Mouse (Mus musculus): ENCODE data around the gene Gm8677. TPM values are rescaled to one million over a fixed set of nuclear protein-coding genes. Genes with fewer than 3 reads are reported as not detected.
"Not testable (repeated sequence)": the region's sequence is repeated elsewhere in the genome, so short reads cannot be mapped to it uniquely, and the experiment has no call there.

The Gm8677 gene
- polyA plus RNA-seq (2016; fragmentation: Nextera tagmentation; extraction: Ambion mirVana) = not detected in 2 replicates

- no CpG with 5 or more reads among the region's 1 CpGs for WGBS
- DNase-seq (ENCODE audit: extremely low spot score, low spot score); H3K4me3 ChIP-seq; H3K27ac ChIP-seq; H3K36me3 ChIP-seq (replicated peaks); H3K9me3 ChIP-seq; H3K4me1 ChIP-seq; H3K27me3 ChIP-seq (ENCODE audit: poor library complexity, severe bottlenecking): not testable (repeated sequence)
Observed at GRCm38 (mm10) chr7:22534787-22535186, at the start of gene Gm8677. Gene Gm8677 (minus strand): TSS chr7:22534887.

GRCm38 (mm10) chr7:22565243-22565642 is 30.6 kb upstream of the Gm8677 start, which contains the start of gene Gm4201:
Gene Gm4201 (minus strand): TSS chr7:22565343.
- not testable (repeated sequence) for H3K9me3 ChIP-seq; H3K4me1 ChIP-seq; H3K4me3 ChIP-seq; H3K36me3 ChIP-seq (replicated peaks); H3K27ac ChIP-seq; H3K27me3 ChIP-seq (ENCODE audit: poor library complexity, severe bottlenecking); DNase-seq (ENCODE audit: extremely low spot score, low spot score)
- no CpG with 5 or more reads among the region's 3 CpGs for WGBS

- H3K4me1 ChIP-seq; H3K4me3 ChIP-seq; H3K27ac ChIP-seq; H3K36me3 ChIP-seq (replicated peaks); H3K27me3 ChIP-seq (ENCODE audit: poor library complexity, severe bottlenecking); H3K9me3 ChIP-seq; DNase-seq (ENCODE audit: extremely low spot score, low spot score): not testable (repeated sequence)
- no CpG with 5 or more reads among the region's 3 CpGs for WGBS
Observed at GRCm38 (mm10) chr7:22522667-22523066, 12.0 kb downstream of the Gm8677 start, which contains the start of gene Vmn1r152. Gene Vmn1r152 (plus strand): TSS chr7:22522967.

- H3K36me3 ChIP-seq (replicated peaks); H3K27me3 ChIP-seq (ENCODE audit: poor library complexity, severe bottlenecking); DNase-seq (ENCODE audit: extremely low spot score, low spot score); H3K4me3 ChIP-seq; H3K9me3 ChIP-seq; H3K27ac ChIP-seq; H3K4me1 ChIP-seq: not testable (repeated sequence)
- 55% methylated on average over 2 of the region's 3 CpGs for WGBS
Observed at GRCm38 (mm10) chr7:22499578-22499977, 35.1 kb downstream of the Gm8677 start, which contains the start of gene Vmn1r151. Gene Vmn1r151 (minus strand): TSS chr7:22499678.

Other genes with a start within 250 kb of the Gm8677 start
- gene Gm4187, start 205.2 kb downstream of the Gm8677 start, polyA plus RNA-seq (2016; fragmentation: Nextera tagmentation; extraction: Ambion mirVana) = not detected in 2 replicates
- not detected in 2 replicates for gene Gm8660, start 163.8 kb downstream of the Gm8677 start, polyA plus RNA-seq (2016; fragmentation: Nextera tagmentation; extraction: Ambion mirVana)
- gene Vmn1r148, start 121.3 kb downstream of the Gm8677 start, polyA plus RNA-seq (2016; fragmentation: Nextera tagmentation; extraction: Ambion mirVana) = not detected in 2 replicates
- not detected in 2 replicates for gene Vmn1r149, start 96.7 kb downstream of the Gm8677 start, polyA plus RNA-seq (2016; fragmentation: Nextera tagmentation; extraction: Ambion mirVana)
- not detected in 2 replicates for gene Gm10665, start 70.8 kb downstream of the Gm8677 start, polyA plus RNA-seq (2016; fragmentation: Nextera tagmentation; extraction: Ambion mirVana)
- not detected in 2 replicates for gene Vmn1r151, start 35.2 kb downstream of the Gm8677 start, polyA plus RNA-seq (2016; fragmentation: Nextera tagmentation; extraction: Ambion mirVana)
- gene Vmn1r152, start 11.9 kb downstream of the Gm8677 start, polyA plus RNA-seq (2016; fragmentation: Nextera tagmentation; extraction: Ambion mirVana) = not detected in 2 replicates
- gene Gm4201, start 30.5 kb upstream of the Gm8677 start, polyA plus RNA-seq (2016; fragmentation: Nextera tagmentation; extraction: Ambion mirVana) = not detected in 2 replicates
- not detected in 2 replicates for gene Gm4565, start 53.2 kb upstream of the Gm8677 start, polyA plus RNA-seq (2016; fragmentation: Nextera tagmentation; extraction: Ambion mirVana)
- gene Vmn1r155, start 123.1 kb upstream of the Gm8677 start, polyA plus RNA-seq (2016; fragmentation: Nextera tagmentation; extraction: Ambion mirVana) = not detected in 2 replicates
- gene Gm8693, start 157.4 kb upstream of the Gm8677 start, polyA plus RNA-seq (2016; fragmentation: Nextera tagmentation; extraction: Ambion mirVana) = not detected in 2 replicates
- not detected in 2 replicates for gene Gm4567, start 184.8 kb upstream of the Gm8677 start, polyA plus RNA-seq (2016; fragmentation: Nextera tagmentation; extraction: Ambion mirVana)
- gene Vmn1r157, start 226.8 kb upstream of the Gm8677 start, polyA plus RNA-seq (2016; fragmentation: Nextera tagmentation; extraction: Ambion mirVana) = not detected in 2 replicates